Mouse (Mus musculus) G1E (cell line): ENCODE results near the gene Adh1. TPM values are rescaled to one million over a fixed set of nuclear protein-coding genes. Genes with fewer than 3 reads are reported as not detected.

Source experiments
- ATAC-seq: 2 replicates; pipeline ENCODE4 v1.8.0; 2016; ENCODE audit warnings: mild to moderate bottlenecking; ENCODE audit not compliant: insufficient number of reproducible peaks, poor library complexity, low FRiP score, severe bottlenecking; ENCODE audit errors: extremely low read depth
- DNase-seq: peaks from one replicate; pipeline ENCODE4 v3.0.0; 2012; ENCODE audit warnings: low spot score
- H3K27me3 ChIP-seq: 2 replicates; pipeline ENCODE4 v1.6.1; 2012; ENCODE audit warnings: mild to moderate bottlenecking, low read length, inconsistent platforms; ENCODE audit not compliant: insufficient read depth
- H3K36me3 ChIP-seq: replicated peaks from 2 replicates; pipeline ENCODE3; 2012; ENCODE audit warnings: mild to moderate bottlenecking, inconsistent platforms
- H3K4me1 ChIP-seq: 2 replicates; pipeline ENCODE4 v1.6.1; 2012; ENCODE audit warnings: low read depth, low read length, inconsistent platforms, mixed read lengths; ENCODE audit not compliant: insufficient read depth
- H3K4me3 ChIP-seq: 2 replicates; pipeline ENCODE4 v1.5.1; 2012; ENCODE audit warnings: low read depth, mild to moderate bottlenecking, inconsistent platforms, low read length, moderate library complexity, mixed read lengths
- H3K9me3 ChIP-seq: replicated peaks from 2 replicates; pipeline ENCODE4 v1.6.1; 2012; ENCODE audit warnings: inconsistent platforms
- CTCF ChIP-seq: IDR thresholded peaks from 2 replicates; pipeline ENCODE4 v1.5.1; 2012; ENCODE audit warnings: low read depth, low read length, inconsistent platforms, mixed read lengths
- GATA1 ChIP-seq: IDR thresholded peaks from 2 replicates; pipeline ENCODE4 v1.6.1; 2012; ENCODE audit warnings: borderline replicate concordance, low read length, inconsistent platforms, mixed read lengths
- GATA2 ChIP-seq: IDR thresholded peaks from 2 replicates; pipeline ENCODE4 v1.6.1; 2012; ENCODE audit warnings: low read depth, low read length, inconsistent platforms, borderline replicate concordance
- POLR2AphosphoS5 ChIP-seq: IDR thresholded peaks from 2 replicates; pipeline ENCODE4 v1.6.1; 2012; ENCODE audit warnings: low read depth, low read length, inconsistent platforms; ENCODE audit not compliant: insufficient replicate concordance
- TAL1 ChIP-seq: conservative IDR thresholded peaks from 2 replicates; pipeline ENCODE4 v1.6.1; 2012; ENCODE audit warnings: low read depth, low read length, inconsistent platforms, mixed read lengths
- polyA plus RNA-seq: library from polyadenylated mRNA; stranded (reverse); fragments of >175 nt; gene quantifications from 2 replicates; pipeline ENCODE4 v1.2.3, GENCODE M21; 2012
- total RNA-seq, 2 experiments: library from RNA; stranded (forward) in 1 of 2; stranded (reverse) in 1 of 2; fragments of 200-1000 nt in 1 of 2; fragments of >200 nt in 1 of 2; fragmentation: Nextera tagmentation in 1 of 2; gene quantifications; 2 replicates each; pipeline ENCODE4 v1.2.3; 2014 to 2017

Adh1 gene
- total and polyA plus RNA-seq, 3 experiments = 0.33 TPM; not detected in 2

DNA sequence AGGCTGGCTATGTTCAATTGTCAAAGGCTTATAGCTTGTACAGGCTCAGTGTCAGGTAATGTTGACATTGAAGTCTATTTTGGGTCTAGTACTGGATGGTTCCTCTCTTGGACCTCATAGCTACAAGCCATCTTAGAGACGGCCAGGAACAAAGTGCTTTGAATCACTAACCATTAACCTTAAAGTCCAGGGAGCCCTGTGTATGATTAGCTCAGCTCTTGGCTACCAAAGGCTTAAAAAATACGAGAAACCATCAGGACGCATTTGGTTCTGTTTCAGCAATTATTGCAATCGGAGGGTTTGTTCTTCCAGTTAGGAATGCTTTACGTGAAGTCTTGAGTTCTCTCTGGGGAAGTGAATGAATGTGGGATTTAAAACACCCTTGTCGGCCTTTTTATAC, 17.9 kb upstream of the Adh1 start:
- Histone ChIP-seq H3K9me3 (no peaks in the 10 kb centered on the region), H3K4me3 (no peak overlapping the region), H3K27me3 (peaks cover 12% of the 10 kb centered on the region), H3K4me1 (no peaks in the 10 kb centered on the region), H3K36me3 (no peaks in the 10 kb centered on the region)
- ATAC-seq (no peak), DNase-seq (no peak)
- TF ChIP-seq POLR2AphosphoS5 (no peak), CTCF (no peak), GATA1 (no peak), GATA2 (no peak), TAL1 (no peak)

DNA sequence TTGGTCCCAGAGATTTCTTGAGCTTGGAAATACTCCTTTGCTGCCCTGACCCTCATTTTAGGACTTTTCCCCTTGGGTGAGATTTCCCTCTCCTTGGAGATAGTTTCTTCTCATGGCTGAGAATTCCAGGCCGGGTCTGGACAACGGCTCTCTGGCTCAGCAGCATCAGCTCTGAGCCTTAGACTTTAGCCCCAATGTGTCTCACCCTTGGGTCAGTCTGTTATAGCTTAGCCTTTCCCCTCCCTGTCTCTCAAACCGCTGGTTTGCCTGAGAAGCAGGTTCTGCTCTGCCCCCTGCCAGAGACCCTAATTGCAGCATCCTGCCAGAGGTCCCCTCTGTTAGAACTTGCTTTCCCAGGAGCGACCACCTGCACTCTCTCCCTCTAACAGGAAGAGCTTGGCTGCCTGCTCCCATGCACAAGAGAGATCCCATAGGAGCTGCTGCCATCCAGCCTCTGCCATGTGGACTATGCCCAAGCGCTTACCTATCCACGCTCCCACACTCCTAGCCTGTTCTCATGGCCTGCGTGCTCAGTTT, 16.4 kb upstream of the Adh1 start:
- DNase-seq (no peak), ATAC-seq (no peak)
- H3K9me3 ChIP-seq = no peaks in the 10 kb centered on the region
- no peak overlapping the region for H3K4me3 ChIP-seq
- TF ChIP-seq GATA1 = no peak
- no peak for TF ChIP-seq GATA2
- no peak for TF ChIP-seq TAL1
- no peak for TF ChIP-seq POLR2AphosphoS5
- no peak for TF ChIP-seq CTCF
- no peaks in the 10 kb centered on the region for H3K36me3 ChIP-seq
- H3K27me3 ChIP-seq = peaks cover 10% of the 10 kb centered on the region
- H3K4me1 ChIP-seq = no peaks in the 10 kb centered on the region

DNA sequence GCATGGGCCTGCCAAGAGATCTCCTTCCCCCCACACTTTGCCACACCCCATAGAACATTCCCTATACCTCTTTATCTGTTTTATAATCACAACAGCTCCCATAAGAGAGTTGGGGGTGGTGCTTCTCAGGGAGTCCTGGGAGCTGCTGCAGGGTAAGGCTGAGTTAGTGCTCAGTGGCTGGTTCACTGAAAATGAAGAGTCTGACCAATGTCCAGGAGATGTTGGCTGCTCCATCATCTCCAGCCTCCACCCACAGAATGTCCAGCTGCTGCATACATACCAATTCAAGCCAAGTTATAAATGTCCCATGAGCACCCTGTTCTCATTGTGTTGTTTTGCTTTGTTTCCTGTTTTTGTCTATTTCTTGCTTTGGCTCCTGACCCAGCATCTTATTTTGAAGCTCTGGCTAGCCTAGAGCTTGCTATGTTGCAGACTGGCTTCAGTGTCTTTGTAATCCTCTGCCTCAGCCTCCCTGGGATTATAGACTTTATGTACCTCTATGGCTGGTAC, 14.2 kb upstream of the Adh1 start:
- no peaks in the 10 kb centered on the region for H3K36me3 ChIP-seq
- DNase-seq (no peak), ATAC-seq (no peak)
- H3K4me3 ChIP-seq = no peak overlapping the region
- H3K9me3 ChIP-seq = no peaks in the 10 kb centered on the region
- peaks cover 10% of the 10 kb centered on the region for H3K27me3 ChIP-seq
- no peaks in the 10 kb centered on the region for H3K4me1 ChIP-seq
- TF ChIP-seq TAL1 (no peak), GATA2 (no peak), GATA1 (no peak), POLR2AphosphoS5 (no peak), CTCF (no peak)

DNA sequence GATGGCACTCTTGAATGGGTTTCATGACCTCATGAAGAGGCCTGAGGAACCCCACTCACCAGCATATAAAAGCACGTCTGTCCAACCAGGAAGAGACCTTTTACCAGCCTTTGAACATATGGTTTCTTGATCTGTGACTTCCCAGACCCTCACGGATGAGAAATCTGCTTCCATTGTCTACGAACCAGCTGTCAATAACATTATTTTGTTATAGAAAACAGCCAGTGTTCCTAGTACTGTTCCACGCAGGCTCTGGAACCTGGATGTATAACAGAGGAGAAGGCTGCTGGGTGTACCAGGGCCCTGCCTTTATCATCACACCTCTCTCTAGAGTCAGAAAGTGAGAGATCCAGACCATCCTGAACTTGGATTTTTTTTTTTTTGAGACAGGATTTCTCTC, 13.6 kb upstream of the Adh1 start:
- DNase-seq (no peak), ATAC-seq (no peak)
- TF ChIP-seq CTCF (no peak), GATA1 (no peak)
- Histone ChIP-seq H3K27me3 (peaks cover 9% of the 10 kb centered on the region), H3K4me3 (no peak overlapping the region), H3K36me3 (no peaks in the 10 kb centered on the region), H3K9me3 (no peaks in the 10 kb centered on the region), H3K4me1 (no peaks in the 10 kb centered on the region)

DNA sequence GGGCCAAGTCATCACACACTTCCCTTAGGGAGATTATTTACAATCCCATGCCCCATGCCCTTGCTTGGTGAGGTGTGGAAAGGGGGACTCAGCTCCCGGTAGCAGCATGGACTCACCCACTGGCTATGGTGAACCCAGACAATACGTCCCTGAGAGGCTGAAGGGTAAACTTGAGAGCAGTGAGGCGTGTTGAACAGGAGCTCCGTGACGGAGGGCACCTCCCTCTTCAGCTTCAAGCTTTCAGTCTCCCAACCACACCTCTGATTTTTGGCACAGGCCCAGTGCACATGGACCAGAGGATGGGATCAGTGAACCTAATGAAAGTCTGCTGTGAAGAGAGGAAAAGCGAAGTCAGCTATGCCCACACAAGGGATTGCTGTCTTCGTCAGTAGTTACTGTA, 12.8 kb upstream of the Adh1 start:
- 0 out of 2 replicates have a peak, but pooled peaks cover 5% of the 10 kb centered on the region for H3K27me3 ChIP-seq
- H3K4me1 ChIP-seq = no peaks in the 10 kb centered on the region
- TF ChIP-seq TAL1 = no peak
- TF ChIP-seq POLR2AphosphoS5 = no peak
- no peak for TF ChIP-seq CTCF
- TF ChIP-seq GATA1 = no peak
- TF ChIP-seq GATA2 = no peak
- no peak overlapping the region for H3K4me3 ChIP-seq
- DNase-seq (no peak), ATAC-seq (no peak)
- H3K36me3 ChIP-seq = no peaks in the 10 kb centered on the region
- H3K9me3 ChIP-seq = no peaks in the 10 kb centered on the region

DNA sequence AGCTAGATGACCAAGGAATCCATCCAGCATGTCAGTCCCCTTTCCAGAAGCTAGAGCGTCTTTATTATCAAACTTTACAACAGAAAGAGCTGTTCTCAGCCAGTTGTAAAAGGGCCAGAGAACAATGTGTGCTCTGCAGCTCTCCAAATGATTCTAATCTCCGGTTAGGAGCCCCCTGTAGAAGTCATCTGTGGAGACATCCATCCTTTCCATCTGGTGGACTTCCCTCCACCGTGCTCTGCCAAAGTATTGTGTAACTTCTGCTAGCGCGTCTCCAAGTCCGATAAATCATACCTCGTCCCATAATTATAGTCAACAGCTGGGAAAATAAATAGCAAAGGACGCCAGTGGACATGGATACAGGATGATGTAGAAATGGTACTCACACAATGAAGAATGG, 12.0 kb upstream of the Adh1 start:
- ATAC-seq = no peak
- no peaks in the 10 kb centered on the region for H3K36me3 ChIP-seq
- 0 out of 2 replicates have a peak, but pooled peaks cover 5% of the 10 kb centered on the region for H3K27me3 ChIP-seq
- no peak for TF ChIP-seq GATA2
- no peak for TF ChIP-seq POLR2AphosphoS5
- TF ChIP-seq CTCF = no peak
- TF ChIP-seq TAL1 = no peak
- no peak for TF ChIP-seq GATA1
- no peak overlapping the region for H3K4me3 ChIP-seq
- H3K9me3 ChIP-seq = no peaks in the 10 kb centered on the region
- no peak for DNase-seq
- H3K4me1 ChIP-seq = no peaks in the 10 kb centered on the region
